Mouse (Mus musculus) kidney, postnatal 25 days (tissue): Measurements from ENCODE around the gene Cabs1.

Experiments
- DNase-seq, 2 experiments: peaks; one replicate each; pipeline ENCODE4 v3.0.0; 2021; ENCODE audit warnings: mixed read lengths in 2 of 2

Gene Cabs1

DNA sequence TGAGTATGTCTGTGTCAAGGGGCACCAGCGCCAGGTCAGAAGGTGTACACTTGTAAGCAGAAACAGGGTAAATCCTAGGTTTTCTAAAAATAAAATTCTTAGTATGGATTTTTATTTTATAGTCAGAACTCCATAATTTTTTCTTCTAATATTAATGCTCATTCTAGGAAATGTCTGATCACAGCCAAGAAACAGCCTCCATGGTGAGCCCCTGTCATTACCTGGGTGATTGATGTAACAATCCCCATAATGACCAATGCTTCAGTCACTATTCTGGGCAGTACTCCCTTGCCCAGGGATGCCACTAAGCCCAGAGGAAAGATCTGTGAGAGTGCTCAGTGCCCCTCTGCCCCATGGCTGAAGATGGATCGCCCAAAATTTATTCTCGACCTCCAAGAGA, at the start of gene Cabs1:
Cabs1 (plus strand) TSS at position 301 of the 400 bp plus-strand sequence.
- DNase-seq: no peak

DNA sequence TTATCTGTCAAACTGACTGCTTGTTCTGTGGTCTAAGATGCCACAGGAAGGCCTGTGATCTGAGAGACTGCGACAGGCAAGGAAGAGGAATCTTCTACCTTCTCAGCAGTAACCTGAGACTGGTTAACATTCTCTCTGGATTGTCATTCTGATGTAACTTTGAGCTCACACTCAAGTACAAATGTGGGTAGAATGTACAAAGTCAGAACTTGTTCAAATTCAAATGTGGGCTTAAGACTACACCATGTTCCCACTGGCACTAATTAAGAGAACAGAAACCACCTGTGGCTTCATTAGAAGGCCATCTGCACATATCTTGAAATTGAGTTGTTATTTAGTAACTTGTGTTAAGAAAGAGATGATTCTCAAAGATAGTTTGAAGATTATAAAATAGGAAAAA, 47.6 kb upstream of the Cabs1 start:
- DNase-seq: no peak

DNA sequence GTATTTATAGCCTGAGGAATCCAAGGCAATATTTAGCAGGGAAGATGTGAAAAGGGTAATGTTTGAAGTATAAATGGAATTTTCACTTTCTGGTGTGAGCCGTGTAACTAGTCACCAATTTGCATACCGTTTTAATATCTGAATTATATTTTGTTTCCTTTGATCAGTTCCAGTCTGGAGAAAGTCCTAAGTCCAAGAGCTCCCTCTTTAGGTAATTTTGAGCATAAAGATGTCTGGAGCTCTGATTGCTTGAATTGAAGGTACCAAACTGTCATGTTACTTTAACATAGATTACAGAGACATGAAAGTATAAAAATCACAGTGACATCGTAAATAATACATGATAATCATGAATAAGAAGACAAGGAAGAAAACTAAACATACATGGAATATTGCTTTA, 38.5 kb upstream of the Cabs1 start:
- no peak for DNase-seq

DNA sequence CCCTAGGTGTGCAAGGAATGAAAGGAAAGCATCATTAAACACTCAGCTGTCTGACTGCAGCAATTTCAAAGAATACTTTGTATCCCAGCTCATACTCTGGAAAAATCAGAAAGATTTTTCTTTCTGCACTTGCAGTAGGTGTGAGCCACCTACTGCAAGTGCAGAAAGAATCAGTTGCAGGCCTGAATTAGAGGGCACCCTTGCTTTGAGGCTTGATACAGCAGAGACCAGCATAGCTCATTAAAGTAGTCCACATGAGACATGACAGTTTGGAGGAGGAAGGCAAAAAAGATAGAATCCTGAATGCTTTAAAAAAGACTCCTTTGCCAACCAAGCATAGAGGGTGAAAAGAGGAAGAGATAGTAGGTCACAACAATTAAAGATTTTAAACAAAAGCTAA, 36.7 kb upstream of the Cabs1 start:
- no peak for DNase-seq

- no peak for DNase-seq
Observed at GRCm38 (mm10) chr5:87951836-87952235, 27.4 kb upstream of the Cabs1 start.

GRCm38 (mm10) chr5:87969201-87969600, 10.0 kb upstream of the Cabs1 start, which contains the start of the genes 2310003L06Rik and Gm28434:
Gene 2310003L06Rik (plus strand): TSS chr5:87969459.
Gene Gm28434 (plus strand): TSS chr5:87969517.
- no peak for DNase-seq

- DNase-seq: no peak
Observed at GRCm38 (mm10) chr5:87982468-87983214, 3.4 kb downstream of the Cabs1 start.

DNA sequence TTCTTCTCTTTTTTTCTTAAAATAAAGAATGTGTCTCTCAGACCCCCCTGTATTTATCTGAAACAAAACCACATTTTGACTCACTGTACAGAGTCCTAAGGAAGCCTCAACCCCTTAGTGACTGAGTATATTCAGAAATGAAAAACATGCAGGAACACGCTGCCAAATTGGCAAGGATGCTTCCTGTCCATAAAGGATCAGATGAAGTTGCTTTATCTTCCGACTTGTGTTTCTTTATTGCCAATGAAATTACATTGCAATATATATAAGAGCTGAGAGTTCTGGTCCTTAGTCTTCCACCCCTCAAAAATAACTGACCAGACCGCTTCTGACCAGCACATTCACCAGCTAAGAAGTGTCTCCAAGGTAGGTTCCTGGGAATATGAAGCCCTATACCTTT, 23.0 kb downstream of the Cabs1 start, which contains the start of gene Smr3a:
Smr3a (plus strand) TSS at position 301 of the 400 bp plus-strand sequence.
- DNase-seq: no peak

- DNase-seq: no peak
Observed at GRCm38 (mm10) chr5:88005241-88005640, 26.0 kb downstream of the Cabs1 start.
